Mouse (Mus musculus): Measurements from ENCODE around the gene Jhy.

Gene Jhy

GRCm38 (mm10) chr9:40917871-40918613 lies 45.9 kb downstream of the Jhy start:
- no peak for DNase-seq

- DNase-seq: no peak
These were observed 55.0 kb downstream of the Jhy start for GRCm38 (mm10) chr9:40908915-40909314.

GRCm38 (mm10) chr9:40908411-40908810 lies 55.5 kb downstream of the Jhy start:
- DNase-seq: no peak

- DNase-seq: no peak
These were observed 56.5 kb downstream of the Jhy start for GRCm38 (mm10) chr9:40907413-40907812.

- no peak for DNase-seq
These were observed 71.5 kb downstream of the Jhy start for GRCm38 (mm10) chr9:40892456-40892855.

- DNase-seq: no peak
These were observed 74.5 kb downstream of the Jhy start for GRCm38 (mm10) chr9:40889389-40889788.

- DNase-seq: no peak
These were observed 78.2 kb downstream of the Jhy start for GRCm38 (mm10) chr9:40885669-40886068.

- no peak for DNase-seq
These were observed 84.9 kb downstream of the Jhy start for GRCm38 (mm10) chr9:40878998-40879397.

GRCm38 (mm10) chr9:40878291-40878945 lies 85.5 kb downstream of the Jhy start:
- DNase-seq: no peak

GRCm38 (mm10) chr9:40877881-40878235 lies 86.1 kb downstream of the Jhy start:
- no peak for DNase-seq

GRCm38 (mm10) chr9:40877146-40877880 lies 86.6 kb downstream of the Jhy start:
- no peak for DNase-seq

- DNase-seq: no peak
These were observed 87.2 kb downstream of the Jhy start for GRCm38 (mm10) chr9:40876693-40877092.

GRCm38 (mm10) chr9:40876164-40876563 lies 87.8 kb downstream of the Jhy start:
- DNase-seq: no peak

- DNase-seq: no peak
These were observed 88.5 kb downstream of the Jhy start for GRCm38 (mm10) chr9:40875431-40875830.

- no peak for DNase-seq
These were observed 89.0 kb downstream of the Jhy start for GRCm38 (mm10) chr9:40874961-40875360.

GRCm38 (mm10) chr9:40873556-40874470 lies 90.1 kb downstream of the Jhy start, which contains the start of gene Bsx:
TSS of gene Bsx (plus strand) at chr9:40874127.
- peak; percentile 11 for DNase-seq

GRCm38 (mm10) chr9:40872156-40872478 lies 91.8 kb downstream of the Jhy start:
- no peak for DNase-seq

- no peak for DNase-seq
These were observed 92.4 kb downstream of the Jhy start for GRCm38 (mm10) chr9:40871369-40872155.

- no peak for DNase-seq
These were observed 93.6 kb downstream of the Jhy start for GRCm38 (mm10) chr9:40870331-40870730.

GRCm38 (mm10) chr9:40859196-40859595 lies 104.7 kb downstream of the Jhy start:
- DNase-seq: no peak

GRCm38 (mm10) chr9:40858461-40859160 lies 105.3 kb downstream of the Jhy start:
- DNase-seq: no peak

Measured in kidney, adult 11 months (tissue).